Mouse (Mus musculus): Measurements from ENCODE around the gene Trpc4.

Trpc4 gene

GRCm38 (mm10) chr3:54155639-54156315, at the start of gene Trpc4:
Trpc4 (plus strand) TSS chr3:54156035.
- CTCF ChIA-PET = no interaction called here

GRCm38 (mm10) chr3:54111489-54111888, 44.3 kb upstream of the Trpc4 start:
- CTCF ChIA-PET = no interaction called here

GRCm38 (mm10) chr3:54135376-54135775, 20.5 kb upstream of the Trpc4 start:
- CTCF ChIA-PET = no interaction called here

GRCm38 (mm10) chr3:54141376-54141775, 14.5 kb upstream of the Trpc4 start:
- CTCF ChIA-PET = no interaction called here

- CTCF ChIA-PET = no interaction called here
Measured at GRCm38 (mm10) chr3:54154844-54155638, 794 bp upstream of the Trpc4 start.

GRCm38 (mm10) chr3:54156316-54157000, 623 bp downstream of the Trpc4 start:
- CTCF ChIA-PET = no interaction called here

GRCm38 (mm10) chr3:54170701-54171100, 14.9 kb downstream of the Trpc4 start:
- CTCF ChIA-PET = no interaction called here

GRCm38 (mm10) chr3:54177296-54177695, 21.5 kb downstream of the Trpc4 start:
- CTCF ChIA-PET = no interaction called here

- CTCF ChIA-PET = no interaction called here
Measured at GRCm38 (mm10) chr3:54190932-54191668, 35.3 kb downstream of the Trpc4 start.

GRCm38 (mm10) chr3:54201231-54201630, 45.4 kb downstream of the Trpc4 start:
- CTCF ChIA-PET = no interaction called here

- CTCF ChIA-PET = no interaction called here
Measured at GRCm38 (mm10) chr3:54204386-54204785, 48.6 kb downstream of the Trpc4 start.

- CTCF ChIA-PET = no interaction called here
Measured at GRCm38 (mm10) chr3:54210112-54210511, 54.3 kb downstream of the Trpc4 start.

- CTCF ChIA-PET = no interaction called here
Measured at GRCm38 (mm10) chr3:54211441-54211840, 55.6 kb downstream of the Trpc4 start.

GRCm38 (mm10) chr3:54222549-54222948, 66.7 kb downstream of the Trpc4 start:
- CTCF ChIA-PET = interaction anchor here (0.6 kb wide), 1 partner anchor 172 kb away, joined by 4 read pairs; no protein-coding TSS in a partner anchor

GRCm38 (mm10) chr3:54228463-54228862, 72.6 kb downstream of the Trpc4 start:
- CTCF ChIA-PET = interaction anchor here (0.6 kb wide), 1 partner anchor 186 kb away, joined by 3 read pairs; no protein-coding TSS in a partner anchor

- CTCF ChIA-PET = no interaction called here
Measured at GRCm38 (mm10) chr3:54238891-54239290, 83.1 kb downstream of the Trpc4 start.

GRCm38 (mm10) chr3:54239426-54239825, 83.6 kb downstream of the Trpc4 start:
- CTCF ChIA-PET = no interaction called here

GRCm38 (mm10) chr3:54243136-54243535, 87.3 kb downstream of the Trpc4 start:
- CTCF ChIA-PET = no interaction called here

- CTCF ChIA-PET = no interaction called here
Measured at GRCm38 (mm10) chr3:54244729-54245465, 89.1 kb downstream of the Trpc4 start.

- CTCF ChIA-PET = no interaction called here
Measured at GRCm38 (mm10) chr3:54246416-54246815, 90.6 kb downstream of the Trpc4 start.

- CTCF ChIA-PET = no interaction called here
Measured at GRCm38 (mm10) chr3:54249311-54249710, 93.5 kb downstream of the Trpc4 start.

Measured in spleen, embryonic (tissue).